Mouse (Mus musculus) lung, embryonic 15.5 days (tissue): ENCODE measurements around the gene Phlpp1. TPM values are rescaled to one million over a fixed set of nuclear protein-coding genes. Genes with fewer than 3 reads are reported as not detected.
A peak's percentile ranks its signal among the peaks of the same experiment; 100 is the strongest.

Experiments used
- ATAC-seq: fragments of 200-750 bp; cut with Nextera tagmentation; 2 replicates; pipeline ENCODE4 v1.8.0; 2017; ENCODE audit warnings: moderate number of reproducible peaks, borderline replicate concordance; ENCODE audit not compliant: low FRiP score, low TSS enrichment; ENCODE audit errors: extremely low read depth
- H3K27ac ChIP-seq: fragments of 300-500 bp; sonication (generic); 2 replicates; pipeline ENCODE4 v1.5.1; 2015; ENCODE audit warnings: moderate library complexity, mild to moderate bottlenecking, inconsistent platforms
- H3K27me3 ChIP-seq: fragments of 300-500 bp; sonication (generic); 2 replicates; pipeline ENCODE4 v1.6.1; 2015; ENCODE audit warnings: inconsistent platforms
- H3K36me3 ChIP-seq: fragments of 300-500 bp; sonication (generic); 2 replicates; pipeline ENCODE4 v1.6.1; 2015; ENCODE audit warnings: inconsistent platforms
- H3K4me1 ChIP-seq: fragments of 300-500 bp; sonication (generic); 2 replicates; pipeline ENCODE4 v1.6.1; 2015; ENCODE audit warnings: inconsistent platforms
- H3K4me2 ChIP-seq: fragments of 300-500 bp; sonication (generic); 2 replicates; pipeline ENCODE4 v1.6.1; 2015; ENCODE audit warnings: inconsistent platforms, mild to moderate bottlenecking, moderate library complexity
- H3K4me3 ChIP-seq: fragments of 300-500 bp; sonication (generic); 2 replicates; pipeline ENCODE4 v1.5.1; 2015; ENCODE audit warnings: mild to moderate bottlenecking, inconsistent platforms
- H3K9ac ChIP-seq: fragments of 300-500 bp; sonication (generic); 2 replicates; pipeline ENCODE4 v1.6.1; 2015; ENCODE audit warnings: inconsistent platforms
- H3K9me3 ChIP-seq: fragments of 300-500 bp; sonication (generic); 2 replicates; pipeline ENCODE4 v1.6.1; 2016; ENCODE audit warnings: inconsistent platforms
- WGBS: fragments of 180-500 bp; shearing (Covaris S2); methylation state at CpG from one replicate; pipeline ENCODE4 v1.1.7; 2015; 5-methylcytosine and 5-hydroxymethylcytosine counted together
- polyA plus RNA-seq: library from polyadenylated mRNA; unstranded; fragments of >200 nt; fragmentation: Nextera tagmentation; extraction: Ambion mirVana; gene quantifications from 2 replicates; pipeline ENCODE4 v1.2.1, GENCODE M21; 2015

Gene Phlpp1
- polyA plus RNA-seq, 1 experiment from 2014 or later = 3.6 TPM

DNA sequence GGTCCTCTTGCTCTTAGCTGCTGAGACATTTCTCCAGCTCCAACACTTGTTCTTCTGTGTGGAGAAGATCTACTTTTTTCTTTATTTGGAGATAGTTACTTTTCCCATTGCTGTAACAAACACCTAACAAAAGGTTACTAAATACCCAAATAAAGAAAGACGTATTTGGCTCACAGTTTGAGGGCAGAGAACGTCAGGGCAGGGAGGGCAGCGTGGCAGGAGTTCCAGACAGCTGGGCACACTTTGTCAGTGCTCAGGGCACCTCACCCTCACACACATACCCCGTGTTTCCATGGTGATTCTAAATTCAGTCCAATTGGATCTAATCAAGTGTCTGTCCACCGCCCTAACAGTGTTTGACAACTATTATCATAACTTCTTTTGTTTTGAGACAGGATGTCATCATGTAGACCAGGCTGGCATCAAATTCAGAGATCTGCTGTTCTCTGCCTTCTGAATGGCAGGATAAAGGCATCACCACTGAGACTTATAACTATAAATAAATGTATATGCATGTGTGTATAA is 1.7 kb upstream of the Phlpp1 start:
- H3K4me1 ChIP-seq = peaks cover 13% of the 10 kb centered on the region
- no peaks in the 10 kb centered on the region for H3K36me3 ChIP-seq
- WGBS = 67% methylated on average over 5 of the region's 5 CpGs
- H3K4me3 ChIP-seq = no peak overlapping the region
- H3K9me3 ChIP-seq = no peaks in the 10 kb centered on the region
- H3K9ac ChIP-seq = no peak overlapping the region
- ATAC-seq = no peak
- H3K4me2 ChIP-seq = no peak overlapping the region
- H3K27me3 ChIP-seq = no peaks in the 10 kb centered on the region
- no peak overlapping the region for H3K27ac ChIP-seq

DNA sequence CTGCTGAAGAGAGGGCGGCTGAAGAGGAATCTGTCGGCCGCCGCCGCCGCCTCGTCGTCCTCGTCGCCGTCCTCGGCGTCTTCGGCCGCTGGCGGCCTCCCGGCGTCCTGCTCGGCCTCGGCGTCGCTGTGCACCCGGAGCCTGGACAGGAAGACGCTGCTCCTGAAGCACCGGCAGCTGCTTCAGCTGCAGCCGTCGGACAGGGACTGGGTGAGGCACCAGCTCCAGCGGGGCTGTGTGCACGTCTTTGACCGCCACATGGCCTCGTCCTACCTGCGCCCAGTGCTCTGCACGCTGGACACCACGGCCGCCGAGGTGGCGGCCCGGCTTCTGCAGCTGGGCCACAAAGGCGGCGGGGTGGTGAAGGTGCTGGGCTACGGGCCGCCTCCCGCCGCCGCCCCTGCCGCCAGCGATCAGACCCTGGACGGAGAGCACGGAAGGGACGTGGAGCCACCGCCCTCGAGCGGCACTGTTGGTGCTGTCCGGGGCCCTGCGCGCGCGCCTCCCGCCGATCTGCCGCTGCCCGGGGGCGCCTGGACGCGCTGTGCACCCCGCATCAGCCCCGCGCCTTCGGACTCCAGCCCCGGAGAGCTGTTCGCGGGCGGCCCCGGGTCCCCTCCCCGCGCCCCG is 864 bp downstream of the Phlpp1 start:
- H3K27me3 ChIP-seq = no peaks in the 10 kb centered on the region
- no peaks in the 10 kb centered on the region for H3K9me3 ChIP-seq
- H3K4me3 ChIP-seq = peak overlapping the region; percentile 68
- peak overlapping the region; percentile 84 for H3K27ac ChIP-seq
- peaks cover 23% of the 10 kb centered on the region for H3K4me1 ChIP-seq
- WGBS = under 1% methylated on average over 77 of the region's 77 CpGs
- ATAC-seq = peak; percentile 2; the same call in 1 of the 2 replicates
- peak overlapping the region; percentile 78 for H3K4me2 ChIP-seq
- H3K36me3 ChIP-seq = no peaks in the 10 kb centered on the region
- H3K9ac ChIP-seq = peak overlapping the region; percentile 81

DNA sequence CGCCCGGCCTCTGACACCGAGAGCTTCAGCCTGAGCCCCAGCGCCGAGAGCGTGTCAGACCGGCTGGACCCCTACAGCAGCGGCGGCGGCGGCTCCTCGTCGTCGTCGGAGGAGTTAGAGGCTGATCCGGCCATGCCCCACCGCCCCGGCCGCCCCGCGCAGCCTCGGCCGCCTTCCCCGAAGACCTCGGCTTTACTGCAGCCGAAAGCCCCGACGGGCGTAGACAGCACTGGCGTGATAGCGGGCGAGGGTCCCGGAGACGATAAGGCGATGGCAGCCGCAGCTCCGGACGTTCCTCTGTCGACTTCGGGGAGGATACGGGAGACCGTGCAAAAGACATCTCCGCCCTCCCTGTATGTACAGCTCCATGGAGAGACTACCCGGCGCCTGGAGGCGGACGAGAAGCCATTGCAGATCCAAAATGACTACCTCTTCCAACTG is 1.4 kb downstream of the Phlpp1 start:
- under 1% methylated on average over 47 of the region's 47 CpGs for WGBS
- Histone ChIP-seq H3K27me3 (no peaks in the 10 kb centered on the region), H3K4me1 (peaks cover 23% of the 10 kb centered on the region), H3K9ac (peak overlapping the region; percentile 81), H3K9me3 (no peaks in the 10 kb centered on the region), H3K36me3 (no peaks in the 10 kb centered on the region), H3K4me2 (peak overlapping the region; percentile 78), H3K4me3 (peak overlapping the region; percentile 68), H3K27ac (peak overlapping the region; percentile 84; the same call in 1 of the 2 replicates)
- 0 out of 2 replicates have a peak, but pooled peaks have one; percentile 1 for ATAC-seq

DNA sequence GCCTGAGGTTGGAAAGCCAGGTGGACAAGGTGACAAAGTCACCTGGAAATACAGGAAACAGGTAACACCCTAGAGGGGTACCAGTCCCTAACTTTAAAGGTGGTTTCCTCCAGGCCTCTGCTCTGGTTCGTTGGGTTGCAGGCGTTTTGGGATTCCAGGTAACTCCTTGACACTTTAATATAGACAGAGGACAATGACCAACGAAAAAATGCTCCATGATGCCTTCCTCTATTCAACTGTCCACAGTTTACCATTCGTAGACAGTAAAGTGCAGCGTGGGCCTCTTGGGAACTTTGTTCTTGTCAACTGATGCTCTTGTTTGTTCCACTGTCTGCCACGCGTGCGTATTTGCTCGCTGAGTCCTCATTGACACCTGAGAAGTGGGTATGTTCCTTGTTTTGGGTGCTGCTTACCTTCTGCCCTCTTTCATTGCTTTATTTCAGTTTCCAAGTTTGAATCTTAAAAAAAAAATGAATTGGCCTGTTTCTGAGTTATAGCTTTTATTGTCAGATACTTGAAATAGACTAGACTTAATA is 2.1 kb downstream of the Phlpp1 start:
- Histone ChIP-seq H3K4me1 (peaks cover 23% of the 10 kb centered on the region), H3K4me2 (peak overlapping the region; percentile 78), H3K9ac (peak overlapping the region; percentile 81), H3K4me3 (peak overlapping the region; percentile 68), H3K36me3 (no peaks in the 10 kb centered on the region), H3K27ac (no peak overlapping the region), H3K27me3 (no peaks in the 10 kb centered on the region), H3K9me3 (no peaks in the 10 kb centered on the region)
- 40% methylated on average over 9 of the region's 9 CpGs for WGBS
- ATAC-seq = no peak

DNA sequence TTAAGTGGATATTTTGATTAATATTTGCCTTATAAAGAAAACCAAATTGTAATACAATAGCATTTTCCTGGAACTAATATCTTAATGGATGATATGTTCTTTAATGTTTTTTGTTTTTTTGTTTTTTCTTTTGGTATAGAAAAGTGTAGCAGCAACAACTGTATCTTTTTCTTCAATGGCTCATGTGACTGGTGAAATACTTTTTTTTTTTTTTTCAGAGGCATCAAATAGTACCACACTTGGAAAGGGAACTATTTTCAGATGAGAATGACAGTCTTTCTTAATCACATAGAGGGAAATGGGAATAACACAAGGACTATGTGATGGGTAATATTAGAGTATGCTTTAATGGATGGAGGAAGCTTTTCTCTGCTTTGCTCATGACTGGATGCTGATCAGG is 3.0 kb downstream of the Phlpp1 start:
- peak overlapping the region; percentile 78; the same call in 1 of the 2 replicates for H3K4me2 ChIP-seq
- peaks cover 23% of the 10 kb centered on the region for H3K4me1 ChIP-seq
- no peak overlapping the region for H3K4me3 ChIP-seq
- ATAC-seq = no peak
- H3K9me3 ChIP-seq = no peaks in the 10 kb centered on the region
- H3K9ac ChIP-seq = no peak overlapping the region
- no peaks in the 10 kb centered on the region for H3K36me3 ChIP-seq
- no peaks in the 10 kb centered on the region for H3K27me3 ChIP-seq
- no peak overlapping the region for H3K27ac ChIP-seq

DNA sequence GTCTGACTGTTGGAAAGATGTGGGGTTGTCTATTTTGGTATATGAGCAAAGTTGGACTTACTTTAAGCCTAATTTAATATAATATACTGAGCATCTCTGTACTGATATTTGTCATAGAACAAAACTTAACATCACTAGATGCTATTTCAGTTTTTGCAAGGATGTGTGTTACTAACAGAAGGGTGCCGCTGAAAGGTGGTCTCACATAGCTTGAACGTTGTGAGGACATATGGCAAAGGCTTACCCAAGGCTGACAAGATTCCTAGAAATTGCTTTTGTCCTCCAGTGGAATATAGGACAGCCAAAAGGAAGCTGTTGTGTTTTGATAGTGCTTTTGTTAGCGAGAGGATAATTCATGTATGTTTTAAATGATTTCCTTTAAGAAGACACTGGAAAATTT is 3.8 kb downstream of the Phlpp1 start:
- H3K9ac ChIP-seq = no peak overlapping the region
- no peaks in the 10 kb centered on the region for H3K27me3 ChIP-seq
- no peak overlapping the region for H3K27ac ChIP-seq
- no peak overlapping the region for H3K4me2 ChIP-seq
- H3K9me3 ChIP-seq = no peaks in the 10 kb centered on the region
- peaks cover 23% of the 10 kb centered on the region for H3K4me1 ChIP-seq
- 62% methylated on average over 3 of the region's 3 CpGs for WGBS
- no peaks in the 10 kb centered on the region for H3K36me3 ChIP-seq
- no peak for ATAC-seq
- H3K4me3 ChIP-seq = no peak overlapping the region; the same call in 1 of the 2 replicates

DNA sequence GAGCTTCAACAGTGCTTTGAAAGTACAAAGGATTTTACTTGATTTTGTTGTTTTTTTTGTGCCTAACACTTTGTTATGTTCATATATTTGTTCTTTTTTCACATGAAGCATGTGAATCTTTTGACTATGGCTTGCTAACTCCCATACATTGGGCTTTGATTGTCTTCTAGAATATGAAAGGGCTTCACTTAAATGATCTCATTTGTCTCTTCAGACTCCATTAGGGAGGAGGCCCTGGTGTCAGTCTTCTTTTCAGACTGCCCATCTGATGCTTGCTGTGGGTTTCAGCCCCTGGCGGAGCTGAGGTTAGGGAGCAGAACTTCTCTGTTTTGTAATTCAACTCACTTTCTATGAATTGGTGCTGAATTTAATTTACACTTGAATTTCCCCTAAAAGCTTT is 5.2 kb downstream of the Phlpp1 start:
- no peak for ATAC-seq
- Histone ChIP-seq H3K36me3 (no peaks in the 10 kb centered on the region), H3K4me2 (no peak overlapping the region), H3K4me3 (no peak overlapping the region), H3K27ac (no peak overlapping the region), H3K27me3 (no peaks in the 10 kb centered on the region), H3K4me1 (peaks cover 23% of the 10 kb centered on the region), H3K9ac (no peak overlapping the region), H3K9me3 (no peaks in the 10 kb centered on the region)
- 81% methylated on average over 1 of the region's 1 CpGs for WGBS

DNA sequence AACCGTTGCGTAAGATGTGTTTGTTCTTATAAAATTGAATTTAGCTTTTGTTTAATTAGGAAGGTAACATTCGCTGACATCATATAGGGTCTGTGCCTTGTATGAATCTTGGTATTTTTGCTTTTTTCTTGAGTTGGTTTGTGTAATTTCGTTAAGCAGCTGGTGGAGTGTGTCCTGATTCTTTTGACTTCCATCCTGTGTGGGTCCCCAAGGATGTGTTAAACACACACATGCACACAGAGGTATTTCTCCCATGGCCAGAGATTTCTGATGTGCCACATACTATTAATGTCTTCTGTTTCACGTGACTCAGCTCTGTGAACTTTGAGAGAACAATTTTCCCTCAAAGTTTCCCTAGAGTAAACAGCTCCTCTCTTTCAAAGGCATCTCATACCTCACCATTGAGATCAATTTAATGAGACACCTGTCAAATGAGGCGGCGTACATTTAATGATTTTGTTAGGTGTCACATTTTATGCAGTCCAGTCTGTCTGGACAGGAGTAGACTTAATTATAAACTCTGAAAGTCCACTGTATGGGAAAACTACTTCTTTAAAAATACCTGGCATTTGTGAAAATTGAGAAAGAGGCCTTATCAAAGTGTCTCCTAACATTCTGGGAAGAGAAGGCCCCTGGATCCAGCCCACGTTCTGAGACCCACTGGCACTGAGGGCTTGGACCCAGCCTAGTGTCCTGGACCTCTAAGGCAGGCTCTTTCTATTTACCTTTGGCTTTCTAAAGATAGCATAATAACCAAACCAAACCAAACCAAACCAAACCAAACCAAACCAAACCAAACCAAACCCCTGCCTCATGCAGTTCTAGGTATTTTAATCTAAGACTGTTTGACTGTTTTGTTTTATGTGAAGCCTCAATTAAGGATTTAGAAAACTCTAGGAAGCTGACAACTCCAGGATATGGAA is 6.6 kb downstream of the Phlpp1 start:
- no peaks in the 10 kb centered on the region for H3K9me3 ChIP-seq
- peaks cover 23% of the 10 kb centered on the region for H3K4me1 ChIP-seq
- H3K27ac ChIP-seq = no peak overlapping the region
- no peaks in the 10 kb centered on the region for H3K36me3 ChIP-seq
- H3K27me3 ChIP-seq = no peaks in the 10 kb centered on the region
- 66% methylated on average over 8 of the region's 8 CpGs for WGBS
- ATAC-seq = no peak
- no peak overlapping the region for H3K4me3 ChIP-seq
- no peak overlapping the region for H3K9ac ChIP-seq
- H3K4me2 ChIP-seq = no peak overlapping the region

DNA sequence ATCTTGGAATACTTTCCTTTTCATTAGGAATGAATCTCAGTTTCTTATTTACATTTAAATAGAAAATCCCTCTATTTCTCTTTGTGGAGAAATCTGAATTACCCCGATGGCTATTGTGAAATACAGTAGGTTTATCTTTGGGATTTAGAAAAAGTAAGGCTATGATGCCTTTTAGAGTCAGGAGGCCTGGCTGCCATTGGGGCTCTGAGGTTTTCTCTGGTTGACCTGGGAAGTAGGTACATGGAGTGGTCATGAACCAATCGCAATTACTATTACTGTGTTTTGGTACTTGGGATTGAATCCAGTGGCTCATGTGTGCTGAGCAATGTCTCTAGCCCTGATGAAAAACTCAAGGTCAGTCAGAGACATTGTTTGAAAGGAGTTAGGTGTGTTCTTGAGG is 12.1 kb downstream of the Phlpp1 start:
- no peaks in the 10 kb centered on the region for H3K36me3 ChIP-seq
- 92% methylated on average over 2 of the region's 2 CpGs for WGBS
- H3K4me1 ChIP-seq = no peaks in the 10 kb centered on the region
- no peak for ATAC-seq
- no peak overlapping the region for H3K9ac ChIP-seq
- no peaks in the 10 kb centered on the region for H3K9me3 ChIP-seq
- no peak overlapping the region for H3K27ac ChIP-seq
- H3K27me3 ChIP-seq = no peaks in the 10 kb centered on the region
- no peak overlapping the region for H3K4me2 ChIP-seq
- H3K4me3 ChIP-seq = no peak overlapping the region

DNA sequence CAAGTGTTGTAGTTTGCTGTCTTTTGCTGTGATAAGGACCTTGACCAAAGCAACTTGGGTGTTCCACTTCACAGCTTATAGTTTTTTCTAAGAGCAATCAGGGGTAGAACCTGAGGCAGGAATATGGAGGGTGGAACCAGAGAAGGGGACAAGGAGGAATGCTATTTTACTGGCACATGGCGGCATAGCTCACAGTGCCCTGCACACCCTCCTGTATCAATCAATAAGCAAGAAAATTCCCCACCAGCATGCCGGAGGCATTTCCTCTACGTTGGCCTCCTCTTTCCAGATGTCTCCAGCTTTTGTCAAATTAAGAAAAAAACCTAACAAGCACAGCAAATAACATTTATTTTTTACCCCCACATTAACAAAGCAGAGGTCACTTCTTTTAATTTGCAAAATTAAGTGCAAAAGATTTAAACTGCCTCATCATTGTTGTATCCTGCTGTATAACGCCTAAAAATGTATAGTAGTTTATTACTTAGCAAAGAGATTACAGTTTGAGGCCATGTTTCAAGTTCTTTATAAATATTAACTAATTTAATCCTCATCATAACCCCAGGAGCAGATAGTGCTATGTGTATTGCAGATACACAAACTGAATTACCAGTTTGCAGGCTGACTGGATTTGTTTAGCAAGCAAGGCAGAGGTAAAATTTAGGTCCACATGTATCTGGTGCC is 13.4 kb downstream of the Phlpp1 start:
- no peak for ATAC-seq
- Histone ChIP-seq H3K27me3 (no peaks in the 10 kb centered on the region), H3K9me3 (no peaks in the 10 kb centered on the region), H3K4me2 (no peak overlapping the region), H3K27ac (no peak overlapping the region), H3K4me3 (no peak overlapping the region), H3K36me3 (no peaks in the 10 kb centered on the region), H3K4me1 (no peaks in the 10 kb centered on the region), H3K9ac (no peak overlapping the region)
- WGBS = 69% methylated on average over 4 of the region's 4 CpGs

DNA sequence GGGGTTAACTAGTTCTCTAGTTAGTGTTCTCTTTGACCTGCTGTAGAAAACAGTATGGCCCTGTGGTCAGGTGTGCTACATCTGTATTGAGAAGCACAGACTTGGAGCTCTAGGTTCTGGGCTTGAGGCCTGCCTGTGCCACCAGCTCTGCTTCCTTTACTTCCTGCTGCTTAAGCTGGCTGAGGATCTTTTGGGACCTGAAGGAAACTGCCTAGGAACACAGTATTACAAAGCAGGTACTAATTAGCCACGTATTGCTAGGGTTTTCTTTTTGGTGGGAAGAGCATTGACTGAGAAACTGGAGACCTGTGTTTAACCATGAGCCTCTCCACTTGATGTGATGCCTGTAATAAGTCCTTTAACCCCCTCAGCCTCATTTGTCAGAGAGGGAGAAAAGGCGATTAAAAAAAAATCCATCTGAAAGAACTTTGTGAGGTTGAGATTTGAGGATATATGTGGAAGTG is 13.9 kb downstream of the Phlpp1 start:
- Histone ChIP-seq H3K4me2 (no peak overlapping the region), H3K9me3 (no peaks in the 10 kb centered on the region), H3K4me1 (no peaks in the 10 kb centered on the region), H3K27me3 (no peaks in the 10 kb centered on the region), H3K36me3 (no peaks in the 10 kb centered on the region), H3K4me3 (no peak overlapping the region), H3K9ac (no peak overlapping the region), H3K27ac (no peak overlapping the region)
- ATAC-seq = no peak
- WGBS = 62% methylated on average over 2 of the region's 2 CpGs
